Mouse (Mus musculus): Measurements from ENCODE around the gene Lyg2. TPM values are rescaled to one million over a fixed set of nuclear protein-coding genes. Genes with fewer than 3 reads are reported as not detected.
A peak's percentile ranks its signal among the peaks of the same experiment; 100 is the strongest.

Lyg2 gene
- total RNA-seq, 2 experiments from 2014 or later: not detected

DNA sequence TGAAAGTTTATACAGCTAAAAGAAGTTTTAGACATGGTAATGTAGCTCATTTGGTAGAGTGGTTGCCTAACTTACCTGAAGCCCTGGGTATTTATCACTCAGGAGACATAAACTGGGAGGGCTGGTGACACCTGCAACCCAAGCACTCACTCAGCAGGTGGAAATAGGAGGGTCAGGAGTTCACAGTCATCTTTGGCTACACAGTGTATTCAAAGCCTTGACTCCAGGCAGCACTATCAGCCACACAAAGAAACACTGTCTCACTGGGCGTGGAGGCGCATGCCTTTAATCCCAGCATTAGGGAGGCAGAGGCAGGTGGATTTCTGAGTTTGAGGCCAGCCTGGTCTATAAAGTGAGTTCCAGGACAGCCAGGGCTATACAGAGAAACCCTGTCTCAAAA, 3.5 kb downstream of the Lyg2 start:
- Histone ChIP-seq H3K4me3 (no peak overlapping the region), H3K27ac (no peak overlapping the region)
- TF ChIP-seq CTCF (conservative IDR thresholded peaks at IDR 0.05): no peak
- no peak for DNase-seq (ENCODE audit: low spot score in 2 of 2)

DNA sequence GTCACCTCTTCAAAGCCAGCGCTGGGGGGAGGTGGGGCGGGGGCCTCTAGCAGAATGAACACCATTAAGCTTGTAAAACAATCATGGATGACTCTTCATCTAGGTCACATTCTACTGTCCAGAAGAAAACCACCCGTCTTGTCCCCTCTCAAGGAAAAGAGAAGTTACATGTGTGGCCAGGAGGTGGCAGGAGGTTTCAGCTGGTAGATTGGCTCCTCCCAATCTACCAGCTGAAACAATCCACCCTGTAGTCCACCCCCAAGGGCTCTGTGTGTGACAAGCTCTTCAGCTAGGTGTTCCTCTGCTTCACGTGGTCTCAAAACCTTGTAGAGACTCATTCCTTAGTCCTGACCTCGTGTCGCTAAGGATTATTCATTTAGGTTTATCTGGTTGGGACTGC, 13.1 kb downstream of the Lyg2 start:
- no peak overlapping the region for H3K4me3 ChIP-seq
- peak in 1 of 2 experiments; percentile 39 for DNase-seq (ENCODE audit: low spot score in 2 of 2)
- peak overlapping the region; percentile 15; the same call in 1 of the 2 replicates for H3K27ac ChIP-seq
- peak; percentile 79 for TF ChIP-seq CTCF (conservative IDR thresholded peaks at IDR 0.05)

DNA sequence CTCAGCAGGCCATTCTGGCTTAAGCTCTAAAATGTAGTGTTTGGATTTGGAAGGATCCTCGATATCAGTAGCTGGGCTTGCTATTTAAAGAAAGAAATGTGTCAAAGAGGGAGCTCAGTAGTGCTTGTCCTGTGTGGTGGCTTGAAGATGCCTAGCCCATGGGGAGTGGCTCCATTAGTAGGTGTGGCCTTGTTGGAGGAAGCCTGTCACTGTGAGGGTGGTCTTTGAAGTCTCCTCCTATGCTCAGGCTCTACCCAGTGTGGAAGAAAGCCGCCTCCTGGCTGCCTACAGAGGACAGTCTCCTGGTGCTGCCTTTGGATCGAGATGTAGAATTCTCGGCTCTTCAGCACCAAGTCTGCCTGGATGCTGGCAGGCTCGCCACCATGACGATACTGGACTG, 16.0 kb downstream of the Lyg2 start:
- H3K27ac ChIP-seq: no peak overlapping the region
- TF ChIP-seq CTCF (conservative IDR thresholded peaks at IDR 0.05): no peak
- no peak for DNase-seq (ENCODE audit: low spot score in 2 of 2)
- no peak overlapping the region for H3K4me3 ChIP-seq

DNA sequence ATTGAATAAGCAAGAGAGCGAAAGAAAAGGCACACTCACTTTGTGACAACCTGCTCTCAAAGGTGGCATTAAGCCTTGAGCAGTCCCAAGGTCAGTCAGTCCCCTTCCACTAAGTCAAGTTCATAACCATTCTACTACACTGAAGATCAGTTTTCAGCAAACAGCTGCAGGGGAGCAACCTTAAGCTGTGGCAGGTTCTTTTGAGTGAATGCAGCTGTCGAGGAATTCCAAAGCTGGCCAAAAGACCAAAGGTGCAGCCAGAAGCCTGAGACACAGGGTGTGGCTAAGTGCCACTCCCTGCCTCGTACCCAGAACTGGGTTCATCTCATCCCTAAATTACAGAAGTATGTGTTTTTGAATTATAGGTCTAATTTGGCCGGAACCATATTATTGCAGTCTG, 16.5 kb downstream of the Lyg2 start:
- Histone ChIP-seq H3K4me3 (no peak overlapping the region), H3K27ac (no peak overlapping the region)
- TF ChIP-seq CTCF (conservative IDR thresholded peaks at IDR 0.05): no peak
- DNase-seq (ENCODE audit: low spot score in 2 of 2): no peak

DNA sequence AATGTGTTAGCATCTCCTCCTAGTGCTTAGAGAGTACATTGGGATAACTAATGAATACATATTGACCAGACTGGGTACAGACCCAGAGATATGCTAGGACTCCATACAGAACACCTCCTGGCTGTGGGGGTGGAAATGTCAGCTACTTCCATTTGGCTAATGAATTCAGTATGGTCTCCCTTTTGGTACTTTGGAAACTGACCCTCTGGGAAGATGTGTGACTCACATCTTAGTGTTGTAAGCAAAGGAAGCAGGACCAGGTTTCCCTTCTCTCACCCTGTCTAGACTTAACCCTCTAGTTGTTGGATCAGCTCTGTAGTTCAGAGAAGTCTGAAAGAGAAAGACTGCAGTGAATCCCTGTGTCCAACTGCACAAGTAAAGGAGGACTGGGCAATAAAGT, 21.7 kb downstream of the Lyg2 start:
- Histone ChIP-seq H3K4me3 (no peak overlapping the region), H3K27ac (no peak overlapping the region)
- no peak for TF ChIP-seq CTCF (conservative IDR thresholded peaks at IDR 0.05)
- no peak for DNase-seq (ENCODE audit: low spot score in 2 of 2)

DNA sequence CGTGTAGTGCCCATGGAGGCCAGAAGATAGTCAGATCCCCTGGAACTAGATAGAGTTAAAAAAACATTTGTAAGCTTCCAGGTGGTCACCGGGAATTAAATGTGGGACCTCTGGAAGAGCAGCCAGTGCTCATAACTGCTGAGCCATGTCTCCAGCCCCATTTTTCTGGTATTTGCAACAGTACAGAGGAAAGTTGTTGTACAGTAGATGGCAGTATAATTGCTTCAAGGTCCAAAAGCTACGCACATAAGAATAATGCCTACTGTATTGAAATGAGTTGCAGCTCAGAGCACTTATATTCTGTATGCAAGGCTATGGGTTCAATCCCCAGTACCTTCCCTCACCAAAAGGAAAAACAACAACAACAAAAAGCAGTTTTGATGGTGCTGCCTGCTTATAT, 24.9 kb downstream of the Lyg2 start:
- peak overlapping the region; percentile 74 for H3K4me3 ChIP-seq
- H3K27ac ChIP-seq: no peak overlapping the region
- TF ChIP-seq CTCF (conservative IDR thresholded peaks at IDR 0.05): peak; percentile 71
- no peak for DNase-seq (ENCODE audit: low spot score in 2 of 2)

DNA sequence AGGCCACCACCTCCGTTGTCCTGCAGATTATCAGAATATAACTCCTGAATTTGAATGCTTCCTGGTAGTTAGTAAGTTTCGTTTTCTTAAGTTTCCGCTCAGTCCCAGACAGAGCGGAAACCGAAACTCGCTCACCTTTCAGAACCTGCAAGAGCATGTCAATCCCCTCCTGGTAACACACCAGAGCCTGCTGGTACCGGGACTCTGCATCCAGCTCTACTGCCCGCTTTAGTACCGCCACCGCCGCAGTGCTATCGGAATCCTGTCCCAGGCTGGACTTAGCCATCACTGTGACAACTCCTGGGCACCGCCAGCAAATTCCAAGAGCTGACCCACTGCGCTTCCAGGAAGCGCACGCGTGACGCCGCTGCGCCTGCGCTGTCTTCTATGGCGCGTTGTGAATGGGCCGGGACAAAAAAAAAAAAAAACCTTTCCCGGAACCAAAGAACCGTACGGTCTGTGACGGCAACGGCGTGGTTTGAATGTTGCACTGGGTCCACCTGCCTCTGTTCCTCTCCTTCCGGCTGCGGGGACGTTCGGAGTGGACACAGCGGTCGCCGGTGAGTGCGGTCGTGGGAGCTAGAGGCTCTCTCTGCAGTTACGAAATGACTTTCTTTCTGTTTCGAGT, 26.2 kb downstream of the Lyg2 start, which contains the start of the genes Mitd1 and Mrpl30:
Gene Mitd1, minus strand, starts transcription at position 387 of the 628 bp plus-strand sequence.
Gene Mrpl30, plus strand, starts transcription at position 453 of the 628 bp plus-strand sequence.
- peak within 1 kb of the TSS; percentile 74 for H3K4me3 ChIP-seq
- peak; percentile 87 to 90 for DNase-seq (ENCODE audit: low spot score in 2 of 2)
- H3K27ac ChIP-seq: peak within 1 kb of the TSS; percentile 87
- 0 out of 2 replicates have a peak, but pooled peaks have one; percentile 12 for TF ChIP-seq CTCF (conservative IDR thresholded peaks at IDR 0.05)

DNA sequence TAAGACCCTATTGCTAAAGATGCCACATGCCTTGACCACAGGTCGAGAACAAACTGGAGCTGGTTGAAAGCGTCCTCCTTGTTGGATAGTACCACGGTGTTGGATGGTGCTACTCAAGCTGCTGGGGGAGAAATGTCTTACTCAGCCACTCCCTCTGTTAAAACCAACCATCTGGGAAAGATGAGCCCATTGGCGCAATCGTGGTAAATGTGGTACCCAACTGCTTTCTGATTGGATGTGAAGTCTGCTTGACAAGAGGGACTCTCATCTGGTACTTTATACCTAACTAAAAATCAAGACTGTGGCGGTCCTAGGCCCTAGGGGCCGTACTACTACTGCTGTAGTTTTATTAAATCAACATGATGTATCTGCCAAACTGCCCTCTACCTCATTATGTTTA, 27.1 kb downstream of the Lyg2 start:
- Histone ChIP-seq H3K4me3 (peak overlapping the region; percentile 74), H3K27ac (no peak overlapping the region)
- no peak for DNase-seq (ENCODE audit: low spot score in 2 of 2)
- TF ChIP-seq CTCF (conservative IDR thresholded peaks at IDR 0.05): no peak

DNA sequence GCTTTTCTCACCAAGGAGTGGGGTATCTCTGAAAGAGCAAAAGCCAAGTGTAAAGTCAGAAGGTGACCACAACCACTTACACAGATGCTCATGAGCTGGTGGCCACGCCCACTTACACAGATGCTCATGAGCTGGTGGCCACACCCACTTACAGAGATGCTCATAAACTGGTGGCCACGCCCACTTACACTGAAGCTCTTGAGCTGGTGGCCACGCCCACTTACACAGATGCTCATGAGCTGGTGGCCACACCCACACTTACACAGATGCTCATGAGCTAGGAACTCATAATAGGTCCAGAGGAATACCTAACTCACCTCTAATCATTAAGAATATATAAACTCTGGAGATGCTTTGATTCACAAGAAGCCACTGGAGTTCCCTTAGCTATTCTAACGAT, 31.8 kb downstream of the Lyg2 start:
- TF ChIP-seq CTCF (conservative IDR thresholded peaks at IDR 0.05): no peak
- Histone ChIP-seq H3K27ac (no peak overlapping the region), H3K4me3 (no peak overlapping the region)
- DNase-seq (ENCODE audit: low spot score in 2 of 2): no peak

DNA sequence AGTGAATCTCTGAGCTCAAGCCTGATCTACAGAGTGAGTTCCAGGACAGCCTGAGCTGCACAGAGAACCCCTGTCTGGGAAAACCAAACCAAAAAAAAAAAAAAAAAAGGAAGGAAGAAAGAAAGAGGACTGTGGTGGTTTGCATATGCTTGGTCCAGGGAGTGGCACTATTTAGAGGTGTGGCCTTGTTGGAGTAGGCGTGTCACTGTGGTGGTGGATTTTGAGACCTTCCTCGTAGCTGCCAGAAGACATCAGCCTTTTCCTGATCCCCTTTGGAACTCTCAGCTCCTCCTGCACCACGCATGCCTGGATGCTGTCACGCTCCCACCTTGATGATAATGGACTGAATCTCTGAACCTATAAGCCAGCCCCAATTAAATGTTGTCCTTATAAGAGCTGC, 32.9 kb downstream of the Lyg2 start:
- no peak for DNase-seq (ENCODE audit: low spot score in 2 of 2)
- Histone ChIP-seq H3K4me3 (no peak overlapping the region), H3K27ac (no peak overlapping the region)
- no peak for TF ChIP-seq CTCF (conservative IDR thresholded peaks at IDR 0.05)

DNA sequence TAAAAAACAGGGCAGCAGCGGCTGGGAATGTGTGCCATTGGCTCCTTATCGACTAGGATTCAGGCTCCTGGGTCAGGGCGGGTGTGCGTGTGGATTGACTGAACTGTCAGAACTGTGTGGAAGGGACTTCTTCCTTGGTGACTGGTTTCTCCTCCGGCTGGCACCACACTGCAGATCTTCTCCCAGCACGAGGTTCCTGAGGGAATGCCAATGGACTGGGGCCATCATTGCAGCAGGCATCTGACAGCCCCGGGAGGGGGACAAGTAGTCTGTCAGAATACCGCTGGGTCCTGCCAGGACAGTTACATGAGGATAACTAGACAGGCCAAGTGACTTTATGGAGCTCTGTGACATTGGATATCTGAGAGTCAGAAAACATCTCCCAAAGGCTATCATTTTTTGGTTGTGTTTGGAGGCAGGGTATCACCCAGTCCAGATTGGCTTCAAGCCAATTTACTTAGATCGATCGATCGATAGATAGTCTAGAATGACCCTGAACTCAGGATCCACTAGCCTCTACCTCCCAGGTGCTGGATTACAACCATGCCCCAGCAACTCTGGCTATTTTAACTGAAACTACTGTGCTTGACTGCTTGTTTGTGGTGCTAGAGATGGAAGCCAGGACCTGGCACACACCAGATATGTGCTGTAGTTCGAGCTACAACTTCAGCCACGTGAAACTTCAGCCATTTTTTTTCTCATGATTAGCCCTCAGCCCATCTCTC, 38.4 kb downstream of the Lyg2 start:
- Histone ChIP-seq H3K27ac (no peak overlapping the region), H3K4me3 (no peak overlapping the region)
- no peak for DNase-seq (ENCODE audit: low spot score in 2 of 2)
- no peak for TF ChIP-seq CTCF (conservative IDR thresholded peaks at IDR 0.05)

DNA sequence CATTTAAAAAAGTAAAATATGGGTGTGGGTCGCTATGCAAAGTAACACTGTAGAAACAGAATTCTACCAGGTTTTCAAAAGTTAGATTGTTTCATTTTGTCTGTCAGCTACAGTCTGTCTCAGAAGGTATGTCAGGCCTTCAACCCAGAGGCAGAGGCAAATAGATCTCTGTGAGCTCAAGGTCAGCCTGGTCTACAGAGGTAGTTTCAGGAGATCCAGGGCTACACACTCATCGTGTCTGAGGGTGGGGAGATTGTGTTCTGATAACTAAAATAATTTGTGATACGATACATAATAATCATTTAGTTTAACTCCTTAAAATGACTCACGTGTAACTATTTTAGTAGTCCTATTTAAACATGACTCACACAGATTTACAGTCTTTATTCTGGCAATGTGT, 43.1 kb downstream of the Lyg2 start:
- H3K4me3 ChIP-seq: peak overlapping the region; percentile 62; the same call in 1 of the 2 replicates
- no peak for TF ChIP-seq CTCF (conservative IDR thresholded peaks at IDR 0.05)
- H3K27ac ChIP-seq: no peak overlapping the region
- no peak for DNase-seq (ENCODE audit: low spot score in 2 of 2)

DNA sequence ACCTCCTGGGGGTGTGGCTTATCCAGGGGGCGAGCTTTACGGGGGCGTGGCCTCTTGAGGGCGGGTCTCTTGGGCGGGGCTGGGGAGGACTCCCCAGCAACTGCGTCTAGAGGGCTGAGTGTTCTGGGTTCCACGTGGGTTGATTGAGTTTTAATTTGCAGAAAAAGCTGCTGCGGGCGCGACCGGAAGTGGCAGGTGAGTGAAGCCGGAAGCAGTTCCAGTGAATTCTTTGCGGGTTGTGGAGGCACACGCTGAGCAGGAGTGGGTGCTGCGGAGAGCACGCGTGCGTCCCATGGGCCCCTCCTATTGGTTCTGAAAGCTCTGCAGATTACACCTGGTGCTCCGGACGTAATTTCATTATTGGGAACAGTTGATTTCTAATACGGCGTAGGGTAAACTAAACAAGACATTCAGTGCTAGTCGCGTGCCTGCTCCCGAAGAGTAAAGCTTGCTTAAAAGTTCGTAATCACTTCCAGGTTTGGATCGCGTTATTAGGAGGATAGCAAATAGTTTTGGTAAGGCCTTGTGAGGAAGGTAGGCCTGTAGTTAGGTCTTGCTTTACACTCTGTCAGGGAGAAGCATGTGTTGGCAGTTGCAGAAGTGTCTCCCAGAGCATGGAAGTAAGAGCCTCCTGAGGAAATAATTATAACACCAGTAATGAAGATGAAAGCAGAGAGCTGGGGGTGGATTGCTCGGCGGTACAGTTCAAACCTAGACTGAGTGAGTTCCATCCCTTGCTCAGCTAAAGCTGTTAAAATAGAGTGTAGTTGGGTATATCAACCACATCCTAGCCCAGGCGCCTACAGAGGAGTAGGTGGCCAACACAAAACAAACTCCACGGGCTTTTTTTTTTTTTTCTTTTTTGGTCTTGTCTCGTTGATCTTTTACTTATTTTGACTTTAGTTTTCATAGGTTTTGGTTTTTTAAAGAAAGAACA, 43.9 kb downstream of the Lyg2 start:
- Histone ChIP-seq H3K27ac (peak overlapping the region; percentile 79), H3K4me3 (peak overlapping the region; percentile 62)
- no peak for TF ChIP-seq CTCF (conservative IDR thresholded peaks at IDR 0.05)
- DNase-seq (ENCODE audit: low spot score in 2 of 2): peak; percentile 73 to 85

Measured in layer of hippocampus, adult 2 months (tissue).